Mouse (Mus musculus): Measurements from ENCODE around the gene Krtap24-1.

Krtap24-1 gene

DNA sequence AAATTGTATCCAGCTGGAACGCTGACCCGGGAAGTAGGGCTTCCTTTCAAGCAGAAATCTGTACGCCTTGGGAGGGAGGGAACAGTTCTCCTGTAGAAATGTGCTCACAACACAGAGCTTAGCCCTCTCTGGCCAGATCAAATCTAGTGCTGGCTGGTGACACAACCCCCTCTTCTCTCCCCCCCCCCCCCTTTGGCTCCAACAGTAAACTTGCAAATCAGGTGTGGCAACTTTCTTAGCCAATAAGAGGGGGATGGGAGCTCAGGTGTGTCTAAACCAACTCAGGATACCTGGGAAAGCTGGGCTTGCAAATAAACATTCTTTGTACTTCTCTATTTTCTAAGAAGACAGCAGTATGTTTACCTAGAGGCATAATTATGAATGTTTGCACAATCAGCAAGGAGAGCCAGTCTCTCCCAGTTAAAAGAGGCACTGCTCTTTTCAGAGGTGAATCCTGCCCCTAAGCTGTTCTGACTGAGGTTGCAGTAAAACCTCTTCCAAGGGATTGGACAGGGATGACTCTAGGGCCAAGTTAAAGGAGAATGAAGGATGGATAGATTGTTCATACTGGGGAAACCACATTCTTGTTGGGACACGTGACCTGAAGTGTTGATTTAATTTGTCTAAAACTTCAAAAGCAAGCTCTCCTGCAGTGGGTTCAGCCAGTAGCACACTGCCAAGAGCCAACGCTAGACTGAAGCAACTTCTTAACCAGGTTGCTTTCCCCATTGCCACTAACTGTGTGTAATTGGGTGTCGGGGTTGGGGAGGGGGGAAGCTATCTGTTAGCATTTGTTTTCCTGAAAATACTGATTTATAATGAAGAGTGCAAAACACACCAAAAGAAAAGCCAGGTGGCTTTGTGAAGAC is 48.8 kb downstream of the Krtap24-1 start, which contains the start of gene Cldn8:
Cldn8 (minus strand) TSS at position 139 of the 869 bp plus-strand sequence.
- DNase-seq (ENCODE audit: low spot score in 2 of 2): peak; percentile 21 to 44

DNA sequence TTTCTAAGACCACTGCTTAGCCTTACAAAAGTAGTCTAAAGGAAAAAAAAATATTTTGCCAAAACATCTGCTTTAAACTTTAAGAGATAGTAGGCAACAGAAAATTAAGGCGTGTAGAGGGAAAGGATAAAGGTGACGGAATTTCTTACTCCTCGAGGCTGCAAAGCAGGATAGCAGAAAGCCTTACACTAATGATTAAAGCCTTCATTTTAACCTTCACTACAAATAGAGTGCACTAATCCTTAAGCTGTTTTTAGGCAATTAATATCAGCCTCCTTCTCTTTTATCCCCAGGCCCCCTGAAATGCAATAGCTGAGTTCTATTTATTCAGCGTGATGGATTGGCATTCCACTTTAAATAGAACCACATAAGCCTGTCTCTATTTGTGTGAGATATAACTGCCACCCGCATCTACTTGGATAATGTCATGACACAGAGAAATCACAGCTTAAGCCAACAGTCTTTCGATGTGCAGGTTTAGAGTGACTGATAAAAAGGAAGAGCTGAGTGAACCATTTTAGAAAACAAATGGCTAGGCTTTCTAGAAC is 50.4 kb downstream of the Krtap24-1 start:
- no peak for DNase-seq (ENCODE audit: low spot score in 2 of 2)

Data from urinary bladder, adult 18-20 months (tissue).